ENCODE assay signal across 16 mouse cellular contexts in the genomic region with DNA sequence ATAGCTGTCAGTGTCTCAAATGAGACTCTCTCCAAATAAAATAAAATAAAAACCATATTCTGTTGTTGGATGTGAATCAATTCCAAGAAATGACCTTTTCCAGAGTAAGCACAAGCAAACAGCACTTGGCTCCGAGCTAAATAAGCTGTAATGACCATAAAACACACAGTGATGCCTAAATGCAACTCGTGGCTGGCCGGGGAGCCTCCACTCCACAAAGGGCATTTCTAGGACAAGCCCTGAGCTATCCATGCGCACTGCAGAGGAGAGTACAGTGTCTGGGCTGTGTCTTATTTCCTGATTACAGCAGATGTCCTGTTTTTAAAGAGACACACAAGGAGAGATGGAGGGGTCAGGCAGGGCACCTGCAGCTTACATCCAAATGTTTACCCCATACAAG. TPM values are rescaled to one million over a fixed set of nuclear protein-coding genes. Genes with fewer than 3 reads are reported as not detected.
DNase-seq lines count a peak whose midpoint lies in the region; TF ChIP-seq lines count a peak whose summit lies in the region.
"Had no signal": no experiment of that assay in that cellular context is flagged by ENCODE, and none has a peak within 500 bp of the region (broad histone marks: within the 10 kb centered on the region; RNA-seq: fewer than 3 reads in every experiment).

No protein-coding gene starts in this region.

- intact Hi-C loops in gastrocnemius, postnatal 14 days (cut with DNase I; ENCODE audit: low total_unique reads) = no loop called here

- H3K27me3 ChIP-seq in small intestine, adult 2 months (ENCODE audit: control insufficient read depth, insufficient read depth, low read length) = no peaks in the 10 kb centered on the region
- no peaks in the 10 kb centered on the region for H3K27me3 ChIP-seq in forebrain, embryonic 10.5 days (ENCODE audit: poor library complexity, severe bottlenecking)
- H3K27me3 ChIP-seq: embryonic facial prominence, embryonic 12.5 days; Patski; stomach, embryonic 15.5 days had no signal

- H3K9me3 ChIP-seq in forebrain, embryonic 10.5 days = no peaks in the 10 kb centered on the region
- H3K9me3 ChIP-seq: embryonic facial prominence, embryonic 12.5 days; stomach, embryonic 15.5 days had no signal

- TF ChIP-seq POLR2A in small intestine, adult 2 months (IDR thresholded peaks at IDR 0.05; ENCODE audit: low read depth, low read length) = no peak

- 11% methylated on average over 4 of the region's 4 CpGs for WGBS in small intestine, adult 2 months
- 72% methylated on average over 4 of the region's 4 CpGs for WGBS in forebrain, embryonic 10.5 days

- no peak for TF ChIP-seq CTCF in small intestine, adult 2 months (IDR thresholded peaks at IDR 0.05; ENCODE audit: extremely low read depth, insufficient read length, insufficient replicate concordance, low read depth, low read length)

- peaks cover 13% of the 10 kb centered on the region for H3K4me1 ChIP-seq in small intestine, adult 2 months (ENCODE audit: control insufficient read depth, insufficient read depth, insufficient read length, low read length)
- peaks cover 30% of the 10 kb centered on the region for H3K4me1 ChIP-seq in forebrain, embryonic 10.5 days

- DNase-seq in gastrocnemius, postnatal 14 days = peak; percentile 19
- DNase-seq in gastrocnemius, adult 18-20 months (ENCODE audit: low spot score) = no peak
- DNase-seq in kidney, adult 9 months = peak; percentile 47
- DNase-seq in kidney, adult 8-10 months = no peak
- DNase-seq in retina, postnatal 1 day = peak; percentile 50
- no peak for DNase-seq in retina, embryonic 14.5 days (ENCODE audit: low spot score)
- no peak for DNase-seq in forebrain, embryonic 10.5 days (ENCODE audit: extremely low spot score, low spot score)
- DNase-seq: adrenal gland, postnatal 10 days; cerebellum, adult 8-10 months; lung, postnatal 14 days had no signal

- 0 out of 2 replicates have a peak overlapping the region, but pooled peaks have one; percentile 28 for H3K27ac ChIP-seq in small intestine, adult 2 months (ENCODE audit: insufficient read depth, low read depth, low read length)
- no peak overlapping the region for H3K27ac ChIP-seq in forebrain, embryonic 10.5 days
- H3K27ac ChIP-seq: embryonic facial prominence, embryonic 12.5 days; stomach, embryonic 15.5 days had no signal

- no peak overlapping the region for H3K4me3 ChIP-seq in small intestine, adult 2 months (ENCODE audit: low read depth, low read length)
- no peak overlapping the region for H3K4me3 ChIP-seq in forebrain, embryonic 10.5 days
- H3K4me3 ChIP-seq: embryonic facial prominence, embryonic 12.5 days; myocyte; stomach, embryonic 15.5 days had no signal

- H3K36me3 ChIP-seq in small intestine, adult 2 months (ENCODE audit: control insufficient read depth, insufficient read depth, low read length) = peaks cover 5% of the 10 kb centered on the region
- peaks cover 5% of the 10 kb centered on the region for H3K36me3 ChIP-seq in forebrain, embryonic 10.5 days (replicated peaks)
- H3K36me3 ChIP-seq: stomach, embryonic 15.5 days had no signal

RNA-seq across cellular contexts. Expression of gene Siah2, which starts 12.2 kb away (rescaled TPM):
- 10 to 100 TPM in 1 of 2 experiments, 1 to 10 TPM in 1; 7.0 to 10.1 TPM for total RNA-seq in gastrocnemius, postnatal 14 days (2021)
- total RNA-seq in gastrocnemius, adult 18-20 months (2021) = 10 to 100 TPM in 1 of 2 experiments, 1 to 10 TPM in 1; 8.4 to 17.8 TPM
- polyA plus RNA-seq in small intestine, adult 2 months (2012; rRNA removed) = 14.0 and 30.0 TPM in 2 replicates
- polyA plus RNA-seq in forebrain, embryonic 10.5 days (2016; fragmentation: Nextera tagmentation; extraction: Ambion mirVana) = 2.0 and 2.7 TPM in 2 replicates

RNA-seq across cellular contexts. Expression of gene Erich6, which starts 43.0 kb away (rescaled TPM):
- under 1 TPM; 0.13 to 0.14 TPM for total RNA-seq in gastrocnemius, postnatal 14 days (2021)
- not detected for total RNA-seq in gastrocnemius, adult 18-20 months (2021)
- polyA plus RNA-seq in small intestine, adult 2 months (2012; rRNA removed) = not detected in 2 replicates
- not detected in 2 replicates for polyA plus RNA-seq in forebrain, embryonic 10.5 days (2016; fragmentation: Nextera tagmentation; extraction: Ambion mirVana)
- polyA plus RNA-seq: embryonic facial prominence, embryonic 12.5 days; inflammation-experienced regulatory T-cells, adult 6 months; stomach, embryonic 15.5 days had no signal

Comparison
In these comparisons a context has a peak if more than half of its experiments do, and no peak if none do; other contexts are left out.
1. DNase-seq: peak in gastrocnemius, postnatal 14 days (single experiment), kidney, adult 9 months (single experiment) and retina, postnatal 1 day (single experiment); none in gastrocnemius, adult 18-20 months (single experiment), kidney, adult 8-10 months (0 of 2), retina, embryonic 14.5 days (single experiment) and forebrain, embryonic 10.5 days (single experiment).